Mouse (Mus musculus): Measurements from ENCODE around the gene Speer4b.

- no peak for TF ChIP-seq POLR2A (IDR thresholded peaks at IDR 0.05; ENCODE audit: extremely low read depth, insufficient read depth, low read length)
- no peak for TF ChIP-seq CTCF (IDR thresholded peaks at IDR 0.05; ENCODE audit: low read depth, low read length)
Observed at GRCm38 (mm10) chr5:27518716-27519115, 17.5 kb upstream of the Speer4b start.
